In the genomic region with DNA sequence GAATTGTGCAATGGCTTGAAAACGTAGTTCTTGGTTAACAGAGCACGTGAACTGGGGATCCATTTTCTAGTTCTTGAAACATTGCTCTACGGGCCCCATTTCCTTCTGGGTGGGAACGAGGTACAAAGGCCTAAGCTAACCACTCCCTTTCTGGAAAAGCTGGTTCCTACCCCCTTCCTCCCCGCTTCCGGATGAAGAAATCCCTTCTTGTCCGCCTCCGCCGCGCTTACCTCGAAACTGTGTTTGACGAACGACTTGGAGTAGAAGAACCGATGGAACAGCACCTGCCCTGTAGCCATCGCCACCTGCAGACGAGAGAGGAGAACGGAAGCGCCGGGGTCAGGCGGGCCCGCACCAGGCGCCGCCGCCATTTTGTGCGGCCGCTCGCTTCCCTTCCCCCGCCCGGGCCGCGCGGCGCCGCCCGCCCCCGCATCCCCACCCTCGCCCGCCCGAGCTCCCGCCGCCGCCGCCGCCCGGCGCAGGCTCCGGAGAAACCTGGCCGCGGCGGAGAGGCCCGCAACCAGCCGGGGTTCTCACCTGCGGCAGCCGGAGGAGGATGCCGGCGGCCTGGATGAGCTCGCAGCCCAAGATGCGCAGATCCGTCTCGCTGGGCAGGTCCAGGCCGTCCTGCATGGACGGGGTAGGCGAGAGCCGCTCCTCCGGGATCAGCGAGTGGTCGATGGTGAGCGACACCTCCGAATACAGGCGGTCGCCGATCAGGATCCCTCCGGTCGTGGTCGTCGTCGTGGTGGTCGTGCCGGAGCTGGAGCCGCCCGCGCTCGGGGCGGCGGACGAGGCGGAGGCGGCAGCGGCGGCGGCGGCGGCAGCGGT, we compare ENCODE assay signal across 8 mouse cellular contexts. TPM values are rescaled to one million over a fixed set of nuclear protein-coding genes. Genes with fewer than 3 reads are reported as not detected.
DNase-seq lines count a peak whose midpoint lies in the region; ATAC-seq and TF ChIP-seq lines count a peak whose summit lies in the region.

No protein-coding gene starts in this region.

- H3K4me1 ChIP-seq in bone marrow, adult 2 months (ENCODE audit: control insufficient read depth, insufficient read depth, low read length) = no peaks in the 10 kb centered on the region; the same call in 1 of the 2 replicates
- H3K4me1 ChIP-seq in heart, embryonic 12.5 days (replicated peaks) = peaks cover 21% of the 10 kb centered on the region
- H3K4me1 ChIP-seq in kidney, embryonic 16.5 days (ENCODE audit: insufficient read depth, low read length) = peaks cover 40% of the 10 kb centered on the region
- H3K4me1 ChIP-seq in liver, embryonic 14.5 days (replicated peaks; ENCODE audit: control insufficient read depth in 2 of 2, insufficient read depth in 2 of 2, low read length in 1 of 2) = peaks cover 47 to 50% of the 10 kb centered on the region in 2 experiments
- H3K4me1 ChIP-seq in stomach, embryonic 16.5 days (ENCODE audit: control insufficient read depth, insufficient read depth, low read length) = peaks cover 22% of the 10 kb centered on the region

- WGBS in bone marrow, adult 2 months = under 1% methylated on average over 93 of the region's 94 CpGs
- WGBS in heart, embryonic 12.5 days = under 1% methylated on average over 92 of the region's 94 CpGs
- 0% methylated on average over 71 of the region's 94 CpGs for WGBS in kidney, embryonic 16.5 days
- under 1% methylated on average over 94 of the region's 94 CpGs for WGBS in liver, embryonic 14.5 days (ENCODE audit: insufficient replicate concordance)
- under 1% methylated on average over 93 of the region's 94 CpGs for WGBS in stomach, embryonic 16.5 days

- no peaks in the 10 kb centered on the region for H3K27me3 ChIP-seq in heart, embryonic 12.5 days (replicated peaks)
- H3K27me3 ChIP-seq in kidney, embryonic 16.5 days (ENCODE audit: insufficient read depth, low read length) = no peaks in the 10 kb centered on the region
- no peaks in the 10 kb centered on the region for H3K27me3 ChIP-seq in liver, embryonic 14.5 days (ENCODE audit: control insufficient read depth, insufficient read depth, low read length)
- H3K27me3 ChIP-seq in stomach, embryonic 16.5 days (ENCODE audit: control insufficient read depth, insufficient read depth, low read length) = no peaks in the 10 kb centered on the region

- peak; percentile 88 for DNase-seq in CD4-positive helper T cell, adult 2 months (ENCODE audit: low read depth, low spot score)
- peak in 2 of 3 experiments; percentile 47 to 61 for DNase-seq in liver, embryonic 14.5 days (ENCODE audit: low read depth in 3 of 3, low spot score in 3 of 3)
- DNase-seq in natural killer cell, adult 2 months (ENCODE audit: low spot score in 2 of 2) = peak; percentile 42 to 65

- H3K9ac ChIP-seq in heart, embryonic 12.5 days = peak overlapping the region; percentile 98
- peak overlapping the region; percentile 100 for H3K9ac ChIP-seq in kidney, embryonic 16.5 days (replicated peaks; ENCODE audit: low read length)
- peak overlapping the region; percentile 100 for H3K9ac ChIP-seq in liver, embryonic 14.5 days (replicated peaks)
- peak overlapping the region; percentile 99 for H3K9ac ChIP-seq in stomach, embryonic 16.5 days (ENCODE audit: low read length)

- H3K36me3 ChIP-seq in heart, embryonic 12.5 days = peaks cover 24% of the 10 kb centered on the region
- peaks cover 14% of the 10 kb centered on the region for H3K36me3 ChIP-seq in kidney, embryonic 16.5 days (ENCODE audit: insufficient read depth, low read length)
- H3K36me3 ChIP-seq in liver, embryonic 14.5 days (replicated peaks; ENCODE audit: control insufficient read depth, insufficient read depth, low read depth) = peaks cover 39% of the 10 kb centered on the region
- H3K36me3 ChIP-seq in stomach, embryonic 16.5 days (ENCODE audit: control insufficient read depth, insufficient read depth, low read length) = peaks cover 8% of the 10 kb centered on the region

- TF ChIP-seq POLR2A in bone marrow, adult 2 months (IDR thresholded peaks at IDR 0.05; ENCODE audit: borderline replicate concordance, control insufficient read depth, low read depth, low read length) = no peak

- peak overlapping the region; percentile 83 for H3K4me2 ChIP-seq in heart, embryonic 12.5 days
- H3K4me2 ChIP-seq in kidney, embryonic 16.5 days (replicated peaks; ENCODE audit: low read depth, low read length) = peak overlapping the region; percentile 88
- H3K4me2 ChIP-seq in liver, embryonic 14.5 days (ENCODE audit: low read depth) = peak overlapping the region; percentile 96
- H3K4me2 ChIP-seq in stomach, embryonic 16.5 days (ENCODE audit: low read depth, low read length) = peak overlapping the region; percentile 96

- ATAC-seq in erythroblast, adult 5-6 weeks (replicated peaks; ENCODE audit: low FRiP score, poor library complexity, severe bottlenecking) = peak; percentile 75
- peak; percentile 83 for ATAC-seq in heart, embryonic 12.5 days (ENCODE audit: insufficient number of reproducible peaks, low FRiP score)
- ATAC-seq in kidney, embryonic 16.5 days (ENCODE audit: low FRiP score, low TSS enrichment) = peak; percentile 77
- ATAC-seq in liver, embryonic 14.5 days (ENCODE audit: insufficient read depth) = peak; percentile 72
- peak; percentile 77 for ATAC-seq in stomach, embryonic 16.5 days (ENCODE audit: insufficient read depth, low FRiP score)

- H3K27ac ChIP-seq in bone marrow, adult 2 months (ENCODE audit: control insufficient read depth, insufficient read depth, low read depth, low read length, poor library complexity) = peak overlapping the region; percentile 99
- H3K27ac ChIP-seq in heart, embryonic 12.5 days (ENCODE audit: poor library complexity, severe bottlenecking) = peak overlapping the region; percentile 99
- peak overlapping the region; percentile 100 for H3K27ac ChIP-seq in kidney, embryonic 16.5 days (ENCODE audit: low read length)
- peak overlapping the region; percentile 96 for H3K27ac ChIP-seq in liver, embryonic 14.5 days
- H3K27ac ChIP-seq in stomach, embryonic 16.5 days (ENCODE audit: low read length) = peak overlapping the region; percentile 100

- TF ChIP-seq EP300 in liver, embryonic 14.5 days (IDR thresholded peaks at IDR 0.05; ENCODE audit: low read depth) = no peak

- H3K9me3 ChIP-seq in heart, embryonic 12.5 days (replicated peaks) = no peaks in the 10 kb centered on the region
- H3K9me3 ChIP-seq in kidney, embryonic 16.5 days (ENCODE audit: low read length) = no peaks in the 10 kb centered on the region
- H3K9me3 ChIP-seq in liver, embryonic 14.5 days (ENCODE audit: control insufficient read depth, low read length) = no peaks in the 10 kb centered on the region
- no peaks in the 10 kb centered on the region for H3K9me3 ChIP-seq in stomach, embryonic 16.5 days (replicated peaks; ENCODE audit: control insufficient read depth, low read length)

- TF ChIP-seq CTCF in bone marrow, adult 2 months (IDR thresholded peaks at IDR 0.05; ENCODE audit: control insufficient read depth, insufficient read depth, low read length) = peak; percentile 15; the same call in 1 of the 2 replicates
- peak; percentile 42 for TF ChIP-seq CTCF in liver, embryonic 14.5 days (IDR thresholded peaks at IDR 0.05; ENCODE audit: low read depth)

- H3K4me3 ChIP-seq in bone marrow, adult 2 months (replicated peaks; ENCODE audit: control insufficient read depth, low read depth, low read length) = peak overlapping the region; percentile 98
- H3K4me3 ChIP-seq in heart, embryonic 12.5 days = peak overlapping the region; percentile 92
- H3K4me3 ChIP-seq in kidney, embryonic 16.5 days (ENCODE audit: low read length) = peak overlapping the region; percentile 100
- H3K4me3 ChIP-seq in liver, embryonic 14.5 days (ENCODE audit: insufficient read depth in 1 of 2, low read depth in 2 of 2, low read length in 2 of 2) = peak overlapping the region; percentile 90 to 96
- peak overlapping the region; percentile 100 for H3K4me3 ChIP-seq in stomach, embryonic 16.5 days (replicated peaks; ENCODE audit: low read length)

RNA-seq across cellular contexts. Expression of a gene that starts 0.6 kb away (rescaled TPM):
- 97.4 and 133 TPM in 2 replicates for polyA plus RNA-seq in bone marrow, adult 2 months (2011; ENCODE audit: insufficient read depth, insufficient read length, low replicate concordance, missing spikeins)
- 68.1 and 84.4 TPM in 2 replicates for total RNA-seq in erythroblast, adult 5-6 weeks (2015; ENCODE audit: low replicate concordance)
- total RNA-seq in erythroblast, adult 5-6 weeks (2017; ENCODE audit: low replicate concordance) = 102 and 150 TPM in 2 replicates
- polyA plus RNA-seq in heart, embryonic 12.5 days (2016; fragmentation: Nextera tagmentation; extraction: Ambion mirVana) = 89.8 and 102 TPM in 2 replicates
- polyA plus RNA-seq in kidney, embryonic 16.5 days (2015; fragmentation: Nextera tagmentation; extraction: Ambion mirVana) = 103 and 104 TPM in 2 replicates
- polyA plus RNA-seq in liver, embryonic 14.5 days (2012; rRNA removed) = 29.9 and 45.9 TPM in 2 replicates
- polyA plus RNA-seq in liver, embryonic 14.5 days (2014; fragmentation: Nextera tagmentation; extraction: Ambion mirVana) = 41.6 and 44.2 TPM in 2 replicates
- polyA plus RNA-seq in stomach, embryonic 16.5 days (2015; fragmentation: Nextera tagmentation; extraction: Ambion mirVana) = 97.3 and 100 TPM in 2 replicates

Comparison
In these comparisons a context has a peak if more than half of its experiments do, and no peak if none do; other contexts are left out.
1. Peak in every context shown above with its lines: DNase-seq, ATAC-seq, H3K4me3 ChIP-seq and H3K27ac ChIP-seq.